Mouse (Mus musculus) frontal cortex, adult (tissue): ENCODE data around the gene Adam12.

ENCODE experiments used
- ATAC-seq: cut with Nextera tagmentation; 2 replicates; pipeline ENCODE4 v1.9.2; 2017; ENCODE audit warnings: mild to moderate bottlenecking, moderate library complexity, mixed read lengths; ENCODE audit not compliant: low TSS enrichment

Adam12 gene

GRCm38 (mm10) chr7:134224741-134225612, 7.0 kb downstream of the Adam12 start:
- peak; percentile 47; the same call in 1 of the 2 replicates for ATAC-seq

GRCm38 (mm10) chr7:134224421-134224740, 7.6 kb downstream of the Adam12 start:
- ATAC-seq = no peak

GRCm38 (mm10) chr7:134223444-134224161, 8.3 kb downstream of the Adam12 start:
- peak; percentile 74 for ATAC-seq

GRCm38 (mm10) chr7:134207956-134208355, 24.0 kb downstream of the Adam12 start:
- peak; percentile 76 for ATAC-seq

GRCm38 (mm10) chr7:134193089-134193488, 38.9 kb downstream of the Adam12 start:
- no peak for ATAC-seq

- no peak for ATAC-seq
These were observed 41.8 kb downstream of the Adam12 start for GRCm38 (mm10) chr7:134190101-134190500.

GRCm38 (mm10) chr7:134188565-134188964, 43.4 kb downstream of the Adam12 start:
- no peak for ATAC-seq

- ATAC-seq = no peak
These were observed 44.0 kb downstream of the Adam12 start for GRCm38 (mm10) chr7:134187946-134188345.

- no peak for ATAC-seq
These were observed 45.4 kb downstream of the Adam12 start for GRCm38 (mm10) chr7:134186497-134186896.

- ATAC-seq = no peak
These were observed 46.2 kb downstream of the Adam12 start for GRCm38 (mm10) chr7:134185751-134186150.

- ATAC-seq = no peak
These were observed 50.2 kb downstream of the Adam12 start for GRCm38 (mm10) chr7:134181717-134182116.

GRCm38 (mm10) chr7:134181056-134181455, 50.9 kb downstream of the Adam12 start:
- ATAC-seq = no peak

- ATAC-seq = peak; percentile 41; the same call in 1 of the 2 replicates
These were observed 54.9 kb downstream of the Adam12 start for GRCm38 (mm10) chr7:134177051-134177450.

- no peak for ATAC-seq
These were observed 56.7 kb downstream of the Adam12 start for GRCm38 (mm10) chr7:134175201-134175600.

GRCm38 (mm10) chr7:134173442-134174090, 58.4 kb downstream of the Adam12 start:
- no peak for ATAC-seq

GRCm38 (mm10) chr7:134170180-134170910, 61.6 kb downstream of the Adam12 start:
- ATAC-seq = no peak

GRCm38 (mm10) chr7:134169780-134170179, 62.2 kb downstream of the Adam12 start:
- ATAC-seq = no peak

GRCm38 (mm10) chr7:134167586-134167985, 64.4 kb downstream of the Adam12 start:
- no peak for ATAC-seq

- ATAC-seq = no peak
These were observed 68.2 kb downstream of the Adam12 start for GRCm38 (mm10) chr7:134163751-134164150.

GRCm38 (mm10) chr7:134162886-134163285, 69.1 kb downstream of the Adam12 start:
- ATAC-seq = no peak

GRCm38 (mm10) chr7:134159608-134160007, 72.3 kb downstream of the Adam12 start:
- no peak for ATAC-seq

GRCm38 (mm10) chr7:134151330-134151729, 80.6 kb downstream of the Adam12 start:
- no peak for ATAC-seq
